Mouse (Mus musculus) layer of hippocampus, postnatal 25 days (tissue): Measurements from ENCODE around the gene Tmem131l. TPM values are rescaled to one million over a fixed set of nuclear protein-coding genes. Genes with fewer than 3 reads are reported as not detected.

Experiments used
- DNase-seq, 2 experiments: peaks; one replicate each; pipeline ENCODE4 v3.0.0; 2022; ENCODE audit warnings: mixed read lengths in 2 of 2, low spot score in 1 of 2; ENCODE audit errors: extremely low spot score in 1 of 2
- total RNA-seq, 2 experiments: library from RNA; stranded (reverse); gene quantifications; 2 replicates each; pipeline ENCODE4 v1.2.3; 2021

Gene Tmem131l
- total RNA-seq, 2 experiments from 2014 or later: 28.7 to 33.8 TPM

- no peak for DNase-seq
These were observed 18.5 kb downstream of the Tmem131l start for GRCm38 (mm10) chr3:84021217-84022200.

- no peak for DNase-seq
These were observed 19.4 kb downstream of the Tmem131l start for GRCm38 (mm10) chr3:84020528-84020927.

GRCm38 (mm10) chr3:84015484-84016016 is 24.4 kb downstream of the Tmem131l start:
- DNase-seq: no peak

GRCm38 (mm10) chr3:84010995-84011663 is 28.8 kb downstream of the Tmem131l start:
- no peak for DNase-seq

- no peak for DNase-seq
These were observed 34.0 kb downstream of the Tmem131l start for GRCm38 (mm10) chr3:84005989-84006388.

- no peak for DNase-seq
These were observed 35.5 kb downstream of the Tmem131l start for GRCm38 (mm10) chr3:84004330-84005090.

GRCm38 (mm10) chr3:84002433-84003090 is 37.4 kb downstream of the Tmem131l start:
- DNase-seq: no peak

- DNase-seq: no peak
These were observed 42.4 kb downstream of the Tmem131l start for GRCm38 (mm10) chr3:83997563-83997962.

GRCm38 (mm10) chr3:83997036-83997435 is 42.9 kb downstream of the Tmem131l start:
- no peak for DNase-seq

GRCm38 (mm10) chr3:83996086-83996485 is 43.9 kb downstream of the Tmem131l start:
- no peak for DNase-seq

- DNase-seq: no peak
These were observed 44.6 kb downstream of the Tmem131l start for GRCm38 (mm10) chr3:83995254-83995830.

GRCm38 (mm10) chr3:83994217-83994839 is 45.6 kb downstream of the Tmem131l start:
- DNase-seq: no peak

- DNase-seq: peak in 1 of 2 experiments; percentile 22
These were observed 46.9 kb downstream of the Tmem131l start for GRCm38 (mm10) chr3:83993089-83993516.

- DNase-seq: no peak
These were observed 48.1 kb downstream of the Tmem131l start for GRCm38 (mm10) chr3:83991691-83992524.

GRCm38 (mm10) chr3:83988214-83988613 is 51.8 kb downstream of the Tmem131l start:
- DNase-seq: no peak

GRCm38 (mm10) chr3:83987533-83988112 is 52.4 kb downstream of the Tmem131l start:
- DNase-seq: no peak

- no peak for DNase-seq
These were observed 53.2 kb downstream of the Tmem131l start for GRCm38 (mm10) chr3:83986740-83987139.

- DNase-seq: no peak
These were observed 54.5 kb downstream of the Tmem131l start for GRCm38 (mm10) chr3:83985426-83985825.
